Mouse (Mus musculus): ENCODE measurements at regions not wholly inside any gene's neighbourhood (a gene's known extent, or its start where the extent isn't known, plus 50 kb on each side); places are given as distances from the start of the nearest gene placed in this dataset.
A peak's percentile ranks its signal among the peaks of the same experiment; 100 is the strongest.

GRCm38 (mm10) chr19:22071701-22072100 is 67.1 kb upstream of the Trpm3 start:
- TF ChIP-seq POLR2A (IDR thresholded peaks at IDR 0.05; ENCODE audit: insufficient read depth, low read length), result no peak
- TF ChIP-seq CTCF (IDR thresholded peaks at IDR 0.05; ENCODE audit: low read depth, low read length), result peak; percentile 54
- Histone ChIP-seq H3K9ac (ENCODE audit: low read depth, poor library complexity, severe bottlenecking) (no peak overlapping the region), H3K9me3 (replicated peaks; ENCODE audit: control insufficient read depth, insufficient read depth, low read length, poor library complexity, severe bottlenecking) (no peaks in the 10 kb centered on the region), H3K4me3 (ENCODE audit: low read depth, low read length) (no peak overlapping the region), H3K27ac (ENCODE audit: insufficient read depth, low read length) (no peak overlapping the region), H3K27me3 (ENCODE audit: control insufficient read depth, insufficient read depth, low read length, poor library complexity, severe bottlenecking) (no peaks in the 10 kb centered on the region), H3K4me1 (ENCODE audit: control insufficient read depth, insufficient read depth, low read length) (no peaks in the 10 kb centered on the region), H3K36me3 (ENCODE audit: control insufficient read depth, insufficient read depth, low read length, poor library complexity, severe bottlenecking) (no peaks in the 10 kb centered on the region)

- no peak for TF ChIP-seq CTCF (IDR thresholded peaks at IDR 0.05; ENCODE audit: low read depth, low read length)
- no peak for TF ChIP-seq EP300 (IDR thresholded peaks at IDR 0.05; ENCODE audit: insufficient read depth, low read depth, low read length)
- no peak for TF ChIP-seq POLR2A (IDR thresholded peaks at IDR 0.05; ENCODE audit: insufficient read depth, low read length)
- no peak overlapping the region for H3K27ac ChIP-seq (ENCODE audit: insufficient read depth, low read length)
- no peak overlapping the region for H3K4me3 ChIP-seq (ENCODE audit: low read depth, low read length)
- H3K36me3 ChIP-seq (ENCODE audit: control insufficient read depth, insufficient read depth, low read length, poor library complexity, severe bottlenecking), result no peaks in the 10 kb centered on the region
- no peaks in the 10 kb centered on the region for H3K27me3 ChIP-seq (ENCODE audit: control insufficient read depth, insufficient read depth, low read length, poor library complexity, severe bottlenecking)
- no peaks in the 10 kb centered on the region for H3K9me3 ChIP-seq (replicated peaks; ENCODE audit: control insufficient read depth, insufficient read depth, low read length, poor library complexity, severe bottlenecking)
- no peaks in the 10 kb centered on the region for H3K4me1 ChIP-seq (ENCODE audit: control insufficient read depth, insufficient read depth, low read length)
- H3K9ac ChIP-seq (ENCODE audit: low read depth, poor library complexity, severe bottlenecking), result no peak overlapping the region
Observed at GRCm38 (mm10) chr19:22074042-22074441, 64.8 kb upstream of the Trpm3 start.

- Histone ChIP-seq H3K9ac (ENCODE audit: low read depth, poor library complexity, severe bottlenecking) (no peak overlapping the region), H3K9me3 (replicated peaks; ENCODE audit: control insufficient read depth, insufficient read depth, low read length, poor library complexity, severe bottlenecking) (no peaks in the 10 kb centered on the region), H3K4me1 (ENCODE audit: control insufficient read depth, insufficient read depth, low read length) (no peaks in the 10 kb centered on the region), H3K27ac (ENCODE audit: insufficient read depth, low read length) (no peak overlapping the region), H3K36me3 (ENCODE audit: control insufficient read depth, insufficient read depth, low read length, poor library complexity, severe bottlenecking) (no peaks in the 10 kb centered on the region), H3K4me3 (ENCODE audit: low read depth, low read length) (no peak overlapping the region), H3K27me3 (ENCODE audit: control insufficient read depth, insufficient read depth, low read length, poor library complexity, severe bottlenecking) (no peaks in the 10 kb centered on the region)
- TF ChIP-seq CTCF (IDR thresholded peaks at IDR 0.05; ENCODE audit: low read depth, low read length), result no peak
- TF ChIP-seq POLR2A (IDR thresholded peaks at IDR 0.05; ENCODE audit: insufficient read depth, low read length), result no peak
- TF ChIP-seq EP300 (IDR thresholded peaks at IDR 0.05; ENCODE audit: insufficient read depth, low read depth, low read length), result no peak
Observed at GRCm38 (mm10) chr19:22081448-22081847, 57.4 kb upstream of the Trpm3 start.

All from ES-Bruce4 (cell line).